Mouse (Mus musculus) forebrain, embryonic 16.5 days (tissue): Measurements from ENCODE around the gene Tmem213. TPM values are rescaled to one million over a fixed set of nuclear protein-coding genes. Genes with fewer than 3 reads are reported as not detected.

Experiments
- ATAC-seq: fragments of 200-750 bp; cut with Nextera tagmentation; 2 replicates; pipeline ENCODE4 v1.8.0; 2017; ENCODE audit warnings: mild to moderate bottlenecking, moderate library complexity
- H3K27ac ChIP-seq: fragments of 300-500 bp; sonication (generic); 2 replicates; pipeline ENCODE4 v1.5.1; 2014; ENCODE audit warnings: low read length, control low read depth
- H3K27me3 ChIP-seq: fragments of 300-500 bp; sonication (generic); replicated peaks from 2 replicates; pipeline ENCODE4 v1.6.1; 2014; ENCODE audit warnings: low read length; ENCODE audit not compliant: control insufficient read depth, insufficient read depth
- H3K36me3 ChIP-seq: fragments of 300-500 bp; sonication (generic); 2 replicates; pipeline ENCODE4 v1.6.1; 2014; ENCODE audit not compliant: control insufficient read depth, insufficient read depth
- H3K4me1 ChIP-seq: fragments of 300-500 bp; sonication (generic); replicated peaks from 2 replicates; pipeline ENCODE4 v1.6.1; 2014; ENCODE audit warnings: low read length; ENCODE audit not compliant: control insufficient read depth, insufficient read depth
- H3K4me2 ChIP-seq: fragments of 300-500 bp; sonication (generic); 2 replicates; pipeline ENCODE4 v1.6.1; 2014; ENCODE audit warnings: mild to moderate bottlenecking, low read length, control low read depth
- H3K4me3 ChIP-seq: fragments of 300-500 bp; sonication (generic); replicated peaks from 2 replicates; pipeline ENCODE4 v1.5.1; 2014; ENCODE audit warnings: mild to moderate bottlenecking, low read length, control low read depth
- H3K9ac ChIP-seq: fragments of 300-500 bp; sonication (generic); replicated peaks from 2 replicates; pipeline ENCODE4 v1.6.1; 2014; ENCODE audit warnings: low read depth, low read length, control low read depth
- H3K9me3 ChIP-seq: fragments of 300-500 bp; sonication (generic); 2 replicates; pipeline ENCODE4 v1.6.1; 2016; ENCODE audit warnings: low read length; ENCODE audit not compliant: control insufficient read depth
- WGBS: fragments of 180-500 bp; shearing (Covaris S2); extraction: QIAGEN DNeasy Blood & Tissue Kit; methylation state at CpG from one replicate; pipeline ENCODE4 v1.1.7; 2014; 5-methylcytosine and 5-hydroxymethylcytosine counted together
- polyA plus RNA-seq: library from polyadenylated mRNA; unstranded; fragments of >200 nt; fragmentation: Nextera tagmentation; extraction: Ambion mirVana; gene quantifications from 2 replicates; pipeline ENCODE4 v1.2.1, GENCODE M21; 2015

The Tmem213 gene
- polyA plus RNA-seq, 1 experiment from 2014 or later, result not detected

GRCm38 (mm10) chr6:38144161-38144998 is 35.3 kb downstream of the Tmem213 start:
- ATAC-seq, result no peak; the same call in 1 of the 2 replicates
- WGBS, result 69% methylated on average over 9 of the region's 9 CpGs
- Histone ChIP-seq H3K4me2 (no peak overlapping the region), H3K4me1 (0 out of 2 replicates have a peak, but pooled peaks cover 2% of the 10 kb centered on the region), H3K9me3 (no peaks in the 10 kb centered on the region), H3K36me3 (peaks cover 26% of the 10 kb centered on the region), H3K27ac (no peak overlapping the region), H3K9ac (no peak overlapping the region), H3K27me3 (no peaks in the 10 kb centered on the region), H3K4me3 (no peak overlapping the region)

- WGBS, result 61% methylated on average over 8 of the region's 8 CpGs
- no peak overlapping the region for H3K27ac ChIP-seq
- ATAC-seq, result no peak
Observed at GRCm38 (mm10) chr6:38145463-38146065, 36.5 kb downstream of the Tmem213 start.

GRCm38 (mm10) chr6:38147301-38147700 is 38.2 kb downstream of the Tmem213 start:
- Histone ChIP-seq H3K27me3 (no peaks in the 10 kb centered on the region), H3K27ac (no peak overlapping the region), H3K9me3 (no peaks in the 10 kb centered on the region), H3K4me3 (no peak overlapping the region), H3K4me1 (0 out of 2 replicates have a peak, but pooled peaks cover 2% of the 10 kb centered on the region), H3K9ac (no peak overlapping the region), H3K36me3 (peaks cover 29% of the 10 kb centered on the region), H3K4me2 (no peak overlapping the region)
- WGBS, result 78% methylated on average over 5 of the region's 5 CpGs
- ATAC-seq, result no peak

More at GRCm38 (mm10) chr6:38145463-38146065, 36.5 kb downstream of the Tmem213 start:
- Histone ChIP-seq H3K27me3 (no peaks in the 10 kb centered on the region), H3K4me3 (no peak overlapping the region), H3K4me2 (no peak overlapping the region), H3K9me3 (no peaks in the 10 kb centered on the region), H3K4me1 (0 out of 2 replicates have a peak, but pooled peaks cover 2% of the 10 kb centered on the region), H3K36me3 (peaks cover 28% of the 10 kb centered on the region), H3K9ac (no peak overlapping the region)

GRCm38 (mm10) chr6:38148626-38149025 is 39.6 kb downstream of the Tmem213 start:
- WGBS, result 89% methylated on average over 10 of the region's 10 CpGs
- H3K36me3 ChIP-seq, result peaks cover 26% of the 10 kb centered on the region

GRCm38 (mm10) chr6:38149483-38149882 is 40.4 kb downstream of the Tmem213 start:
- no peak overlapping the region for H3K4me2 ChIP-seq
- H3K36me3 ChIP-seq, result peaks cover 26% of the 10 kb centered on the region
- H3K9me3 ChIP-seq, result no peaks in the 10 kb centered on the region
- H3K27ac ChIP-seq, result no peak overlapping the region
- WGBS, result 66% methylated on average over 19 of the region's 19 CpGs
- H3K4me3 ChIP-seq, result no peak overlapping the region
- no peaks in the 10 kb centered on the region for H3K27me3 ChIP-seq
- no peak overlapping the region for H3K9ac ChIP-seq
- H3K4me1 ChIP-seq, result no peaks in the 10 kb centered on the region
- no peak for ATAC-seq

More at GRCm38 (mm10) chr6:38148626-38149025, 39.6 kb downstream of the Tmem213 start:
- Histone ChIP-seq H3K4me2 (no peak overlapping the region), H3K9ac (no peak overlapping the region), H3K4me3 (no peak overlapping the region), H3K9me3 (no peaks in the 10 kb centered on the region), H3K4me1 (0 out of 2 replicates have a peak, but pooled peaks cover 2% of the 10 kb centered on the region), H3K27ac (no peak overlapping the region), H3K27me3 (no peaks in the 10 kb centered on the region)
- no peak for ATAC-seq

GRCm38 (mm10) chr6:38152305-38152704 is 43.2 kb downstream of the Tmem213 start:
- 91% methylated on average over 11 of the region's 11 CpGs for WGBS

GRCm38 (mm10) chr6:38156204-38156603 is 47.1 kb downstream of the Tmem213 start:
- H3K4me3 ChIP-seq, result no peak overlapping the region
- peaks cover 6% of the 10 kb centered on the region for H3K4me1 ChIP-seq
- H3K9me3 ChIP-seq, result no peaks in the 10 kb centered on the region
- ATAC-seq, result no peak
- no peak overlapping the region for H3K27ac ChIP-seq
- WGBS, result 93% methylated on average over 5 of the region's 5 CpGs
- H3K4me2 ChIP-seq, result no peak overlapping the region
- H3K36me3 ChIP-seq, result peaks cover 2% of the 10 kb centered on the region; the same call in 1 of the 2 replicates
- no peaks in the 10 kb centered on the region for H3K27me3 ChIP-seq
- no peak overlapping the region for H3K9ac ChIP-seq

More at GRCm38 (mm10) chr6:38152305-38152704, 43.2 kb downstream of the Tmem213 start:
- Histone ChIP-seq H3K4me2 (no peak overlapping the region), H3K9me3 (no peaks in the 10 kb centered on the region), H3K27ac (no peak overlapping the region), H3K36me3 (peaks cover 16% of the 10 kb centered on the region), H3K4me1 (no peaks in the 10 kb centered on the region), H3K4me3 (no peak overlapping the region), H3K9ac (no peak overlapping the region), H3K27me3 (no peaks in the 10 kb centered on the region)
- ATAC-seq, result no peak

- Histone ChIP-seq H3K9ac (no peak overlapping the region), H3K36me3 (peaks cover 2% of the 10 kb centered on the region; the same call in 1 of the 2 replicates), H3K4me3 (no peak overlapping the region), H3K27ac (no peak overlapping the region), H3K9me3 (no peaks in the 10 kb centered on the region), H3K4me1 (peaks cover 6% of the 10 kb centered on the region), H3K4me2 (no peak overlapping the region), H3K27me3 (no peaks in the 10 kb centered on the region)
- ATAC-seq, result no peak
- 55% methylated on average over 16 of the region's 16 CpGs for WGBS
Observed at GRCm38 (mm10) chr6:38157925-38158324, 48.9 kb downstream of the Tmem213 start.

- H3K4me3 ChIP-seq, result no peak overlapping the region
- peaks cover 5% of the 10 kb centered on the region; the same call in 1 of the 2 replicates for H3K36me3 ChIP-seq
- no peaks in the 10 kb centered on the region for H3K9me3 ChIP-seq
- H3K27me3 ChIP-seq, result no peaks in the 10 kb centered on the region
- no peak overlapping the region for H3K4me2 ChIP-seq
- H3K9ac ChIP-seq, result no peak overlapping the region
- H3K27ac ChIP-seq, result no peak overlapping the region
- H3K4me1 ChIP-seq, result peaks cover 6% of the 10 kb centered on the region
- WGBS, result 78% methylated on average over 4 of the region's 4 CpGs
- no peak; the same call in 1 of the 2 replicates for ATAC-seq
Observed at GRCm38 (mm10) chr6:38159576-38159975, 50.5 kb downstream of the Tmem213 start.
